Mouse (Mus musculus): ENCODE measurements around the gene Napa. TPM values are rescaled to one million over a fixed set of nuclear protein-coding genes. Genes with fewer than 3 reads are reported as not detected.

The Napa gene
- polyA plus RNA-seq, 1 experiment: 187 TPM

GRCm38 (mm10) chr7:16087587-16087986 lies 10.7 kb upstream of the Napa start:
- peaks cover 6% of the 10 kb centered on the region for H3K4me1 ChIP-seq (ENCODE audit: control insufficient read depth, insufficient read depth, low read length)

GRCm38 (mm10) chr7:16094592-16094991 lies 3.7 kb upstream of the Napa start:
- TF ChIP-seq POLR2A (IDR thresholded peaks at IDR 0.05; ENCODE audit: borderline replicate concordance, low read depth, low read length) (no peak), CTCF (IDR thresholded peaks at IDR 0.05; ENCODE audit: low read depth, low read length) (no peak)
- Histone ChIP-seq H3K4me1 (ENCODE audit: control insufficient read depth, insufficient read depth, low read length) (peaks cover 11% of the 10 kb centered on the region), H3K27ac (ENCODE audit: insufficient read depth, low read depth, low read length) (no peak overlapping the region), H3K4me3 (ENCODE audit: insufficient read depth, low read length) (no peak overlapping the region)

More at GRCm38 (mm10) chr7:16087587-16087986, 10.7 kb upstream of the Napa start:
- Histone ChIP-seq H3K27ac (ENCODE audit: insufficient read depth, low read depth, low read length) (no peak overlapping the region), H3K4me3 (ENCODE audit: insufficient read depth, low read length) (no peak overlapping the region)
- no peak for TF ChIP-seq CTCF (IDR thresholded peaks at IDR 0.05; ENCODE audit: low read depth, low read length)
- no peak for TF ChIP-seq POLR2A (IDR thresholded peaks at IDR 0.05; ENCODE audit: borderline replicate concordance, low read depth, low read length)

DNA sequence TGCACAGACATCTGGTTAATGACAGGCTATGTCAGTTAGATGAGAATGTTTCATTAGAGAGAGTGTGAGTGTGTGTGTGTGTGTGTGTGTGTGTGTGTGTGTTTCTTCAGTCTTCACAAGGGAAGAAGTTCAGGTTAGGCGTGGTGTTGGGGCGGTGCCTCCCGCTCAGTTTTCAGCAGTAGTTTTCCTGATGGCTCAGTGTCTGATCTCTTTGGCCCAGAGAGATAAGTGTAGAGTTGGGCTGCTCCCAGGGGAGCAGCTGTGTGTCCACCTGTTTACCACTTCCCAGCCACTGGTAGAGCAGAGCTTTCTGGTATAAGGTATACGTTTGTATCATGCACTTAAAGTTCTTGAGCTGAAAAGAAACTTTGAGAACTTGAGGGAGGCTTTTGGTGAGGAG lies 1.6 kb downstream of the Napa start:
- Histone ChIP-seq H3K4me1 (ENCODE audit: control insufficient read depth, insufficient read depth, low read length) (peaks cover 52% of the 10 kb centered on the region), H3K27ac (ENCODE audit: insufficient read depth, low read depth, low read length) (no peak overlapping the region), H3K4me3 (ENCODE audit: insufficient read depth, low read length) (peak overlapping the region; percentile 90)
- TF ChIP-seq POLR2A (IDR thresholded peaks at IDR 0.05; ENCODE audit: borderline replicate concordance, low read depth, low read length): no peak
- TF ChIP-seq CTCF (IDR thresholded peaks at IDR 0.05; ENCODE audit: low read depth, low read length): no peak

DNA sequence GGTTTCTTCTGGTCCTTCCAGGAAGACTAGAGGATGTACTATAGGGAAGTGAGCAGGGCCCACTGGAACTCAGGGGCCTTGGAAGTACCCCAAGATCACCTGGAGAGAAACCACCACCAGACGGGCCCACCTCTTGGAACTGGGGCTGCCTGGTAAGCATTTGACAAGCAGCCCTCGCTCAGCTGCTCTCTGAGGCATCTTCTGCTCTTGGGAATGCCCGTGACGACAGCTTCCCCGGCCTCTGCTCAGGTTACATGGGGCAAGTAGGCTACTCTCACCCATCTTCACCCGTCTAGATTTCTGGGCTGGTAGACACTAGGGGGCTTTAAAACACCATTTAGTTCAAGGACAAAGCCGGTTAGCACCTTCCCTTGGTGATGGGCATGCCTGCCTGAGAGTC lies 2.8 kb downstream of the Napa start:
- Histone ChIP-seq H3K4me1 (ENCODE audit: control insufficient read depth, insufficient read depth, low read length) (peaks cover 52% of the 10 kb centered on the region), H3K4me3 (ENCODE audit: insufficient read depth, low read length) (no peak overlapping the region), H3K27ac (ENCODE audit: insufficient read depth, low read depth, low read length) (no peak overlapping the region)
- TF ChIP-seq CTCF (IDR thresholded peaks at IDR 0.05; ENCODE audit: low read depth, low read length): no peak
- no peak for TF ChIP-seq POLR2A (IDR thresholded peaks at IDR 0.05; ENCODE audit: borderline replicate concordance, low read depth, low read length)

GRCm38 (mm10) chr7:16101726-16102475 lies 3.6 kb downstream of the Napa start:
- Histone ChIP-seq H3K4me3 (ENCODE audit: insufficient read depth, low read length) (no peak overlapping the region), H3K4me1 (ENCODE audit: control insufficient read depth, insufficient read depth, low read length) (peaks cover 47% of the 10 kb centered on the region), H3K27ac (ENCODE audit: insufficient read depth, low read depth, low read length) (no peak overlapping the region)
- no peak for TF ChIP-seq POLR2A (IDR thresholded peaks at IDR 0.05; ENCODE audit: borderline replicate concordance, low read depth, low read length)
- no peak for TF ChIP-seq CTCF (IDR thresholded peaks at IDR 0.05; ENCODE audit: low read depth, low read length)

- TF ChIP-seq CTCF (IDR thresholded peaks at IDR 0.05; ENCODE audit: low read depth, low read length) (no peak), POLR2A (IDR thresholded peaks at IDR 0.05; ENCODE audit: borderline replicate concordance, low read depth, low read length) (no peak)
- peaks cover 41% of the 10 kb centered on the region for H3K4me1 ChIP-seq (ENCODE audit: control insufficient read depth, insufficient read depth, low read length)
- H3K4me3 ChIP-seq (ENCODE audit: insufficient read depth, low read length): no peak overlapping the region
- no peak overlapping the region for H3K27ac ChIP-seq (ENCODE audit: insufficient read depth, low read depth, low read length)
Measured at GRCm38 (mm10) chr7:16102686-16103226, 4.5 kb downstream of the Napa start.

DNA sequence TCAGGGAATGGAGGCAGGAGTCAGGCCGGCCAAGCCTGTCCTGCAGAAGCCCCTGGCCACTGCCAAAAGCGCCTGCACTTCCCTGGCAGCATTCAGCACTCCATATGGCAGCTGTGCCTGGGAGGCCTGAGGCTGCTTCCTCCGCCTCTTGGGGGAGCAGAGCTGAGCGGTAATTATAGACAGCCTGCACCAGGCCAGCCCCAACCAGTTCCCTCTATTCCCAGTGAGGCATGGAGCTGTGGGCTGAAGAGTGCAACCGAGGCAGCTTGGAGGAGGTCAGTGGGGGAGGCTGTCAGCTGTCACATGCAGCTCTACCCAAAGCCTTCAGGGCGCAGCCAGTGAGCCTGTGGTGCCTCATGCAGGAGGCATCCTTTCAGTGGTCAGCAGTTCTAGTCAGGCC lies 5.5 kb downstream of the Napa start:
- H3K4me1 ChIP-seq (ENCODE audit: control insufficient read depth, insufficient read depth, low read length): peaks cover 40% of the 10 kb centered on the region
- TF ChIP-seq POLR2A (IDR thresholded peaks at IDR 0.05; ENCODE audit: borderline replicate concordance, low read depth, low read length): no peak
- H3K4me3 ChIP-seq (ENCODE audit: insufficient read depth, low read length): no peak overlapping the region
- H3K27ac ChIP-seq (ENCODE audit: insufficient read depth, low read depth, low read length): 0 out of 2 replicates have a peak overlapping the region, but pooled peaks have one; percentile 11

DNA sequence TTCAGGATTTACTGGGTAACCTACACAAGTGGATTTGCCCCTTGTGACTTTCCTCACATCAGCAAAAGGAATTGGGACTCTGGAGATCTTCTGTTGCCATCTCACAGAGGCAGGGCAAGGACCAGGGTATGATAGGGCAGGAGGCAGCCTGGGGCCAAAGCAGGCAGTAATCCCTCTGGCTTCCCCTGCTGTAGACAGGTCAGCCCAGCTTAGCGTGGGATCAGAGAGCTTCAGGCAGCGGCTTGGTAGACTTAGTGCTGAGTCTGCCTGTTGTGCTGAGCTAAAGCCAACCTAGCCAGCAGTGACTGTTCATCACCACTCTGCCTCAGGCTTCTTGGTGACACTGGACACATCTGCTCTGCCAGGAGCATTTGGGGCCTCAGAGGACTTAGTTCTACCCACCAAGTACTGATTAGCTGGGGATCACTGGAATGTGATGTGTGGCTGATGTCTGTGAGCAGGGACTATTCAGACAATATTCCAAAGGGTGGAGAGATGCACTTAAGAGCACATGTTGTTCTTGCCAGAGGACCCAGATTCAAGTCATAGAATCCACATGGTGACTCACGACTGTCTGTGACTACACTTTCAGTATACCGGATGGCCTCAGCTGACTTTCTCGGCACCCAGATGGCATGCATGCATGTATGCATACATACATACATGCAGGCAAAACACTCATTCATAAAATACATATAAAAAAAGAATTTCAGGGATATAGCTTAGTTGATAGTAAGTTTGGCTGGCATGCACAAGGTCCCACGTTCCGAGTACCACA lies 6.5 kb downstream of the Napa start:
- TF ChIP-seq CTCF (IDR thresholded peaks at IDR 0.05; ENCODE audit: low read depth, low read length) (no peak), POLR2A (IDR thresholded peaks at IDR 0.05; ENCODE audit: borderline replicate concordance, low read depth, low read length) (no peak)
- H3K4me1 ChIP-seq (ENCODE audit: control insufficient read depth, insufficient read depth, low read length): peaks cover 40% of the 10 kb centered on the region
- no peak overlapping the region for H3K27ac ChIP-seq (ENCODE audit: insufficient read depth, low read depth, low read length)
- H3K4me3 ChIP-seq (ENCODE audit: insufficient read depth, low read length): no peak overlapping the region

DNA sequence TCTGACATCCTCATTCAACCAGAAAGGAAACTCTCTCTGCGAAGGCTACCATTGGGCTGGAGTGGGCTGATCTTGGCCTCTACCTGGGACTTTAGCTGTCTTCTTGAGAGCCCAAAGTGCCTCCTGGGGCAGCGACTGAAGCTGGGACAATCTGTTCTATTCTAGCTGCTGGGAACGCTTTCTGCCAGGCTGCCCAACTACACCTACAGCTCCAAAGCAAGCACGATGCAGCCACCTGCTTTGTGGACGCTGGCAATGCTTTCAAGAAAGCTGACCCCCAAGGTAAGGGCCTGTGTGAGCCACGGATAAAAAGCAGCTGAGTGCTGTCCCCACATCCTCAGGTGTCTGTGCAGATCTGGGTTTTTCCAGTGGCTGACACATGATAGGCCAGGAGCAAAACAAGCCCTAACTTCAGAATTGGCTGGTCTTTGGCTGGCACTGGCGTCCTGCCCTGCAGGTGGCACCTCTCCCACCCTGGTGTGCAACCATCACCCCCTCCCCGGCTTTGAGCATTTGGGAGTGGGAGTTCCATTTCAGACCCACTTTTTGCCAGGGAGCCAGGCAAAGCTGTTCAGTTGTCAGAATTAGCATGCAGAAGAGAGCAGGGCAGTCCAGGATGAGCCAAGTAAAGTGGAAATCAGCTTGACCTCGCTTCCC lies 10.8 kb downstream of the Napa start:
- no peak for TF ChIP-seq CTCF (IDR thresholded peaks at IDR 0.05; ENCODE audit: low read depth, low read length)
- TF ChIP-seq POLR2A (IDR thresholded peaks at IDR 0.05; ENCODE audit: borderline replicate concordance, low read depth, low read length): no peak
- no peak overlapping the region for H3K4me3 ChIP-seq (ENCODE audit: insufficient read depth, low read length)
- H3K27ac ChIP-seq (ENCODE audit: insufficient read depth, low read depth, low read length): no peak overlapping the region
- peaks cover 8% of the 10 kb centered on the region for H3K4me1 ChIP-seq (ENCODE audit: control insufficient read depth, insufficient read depth, low read length)
